ENCODE assay signal across 36 mouse cellular contexts in the genomic region with DNA sequence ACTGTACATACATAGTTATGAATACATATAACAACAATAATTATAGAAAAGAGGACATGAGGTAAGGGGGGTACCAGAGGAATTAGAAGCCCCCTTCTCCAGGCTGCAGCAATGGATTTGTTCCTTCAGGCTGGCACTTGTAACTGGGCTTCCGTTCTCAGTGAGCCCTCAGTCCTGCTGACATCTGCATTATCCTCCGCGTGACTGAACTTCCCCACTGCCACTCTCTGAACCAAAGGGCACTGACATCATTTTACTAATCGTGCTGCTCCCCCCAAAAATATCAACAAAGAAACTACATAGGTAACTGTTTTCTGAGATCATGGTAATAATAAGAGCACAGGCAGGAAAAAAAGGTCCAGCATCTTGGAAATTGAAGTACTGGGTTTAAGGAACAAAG. TPM values are rescaled to one million over a fixed set of nuclear protein-coding genes. Genes with fewer than 3 reads are reported as not detected.
DNase-seq lines count a peak whose midpoint lies in the region; ATAC-seq lines count a peak whose summit lies in the region.
"Had no signal": no experiment of that assay in that cellular context is flagged by ENCODE, and none has a peak within 500 bp of the region (broad histone marks: within the 10 kb centered on the region; RNA-seq: fewer than 3 reads in every experiment).

No protein-coding gene starts in this region.

- H3K9me3 ChIP-seq in midbrain, embryonic 11.5 days (ENCODE audit: control insufficient read depth, low read length) = no peaks in the 10 kb centered on the region
- H3K9me3 ChIP-seq in midbrain, embryonic 15.5 days = no peaks in the 10 kb centered on the region
- H3K9me3 ChIP-seq: embryonic facial prominence, embryonic 10.5 days; embryonic facial prominence, embryonic 13.5 days; forebrain, embryonic 13.5 days; G1E; heart, embryonic 12.5 days; heart, embryonic 15.5 days; hindbrain, embryonic 15.5 days had no signal

- peaks cover 5% of the 10 kb centered on the region for H3K4me1 ChIP-seq in midbrain, embryonic 11.5 days (ENCODE audit: control insufficient read depth, insufficient read depth, low read length)
- H3K4me1 ChIP-seq in midbrain, embryonic 15.5 days = peaks cover 13% of the 10 kb centered on the region

- no peak overlapping the region for H3K9ac ChIP-seq in midbrain, embryonic 11.5 days (ENCODE audit: low read length)
- H3K9ac ChIP-seq in midbrain, embryonic 15.5 days = no peak overlapping the region
- H3K9ac ChIP-seq: embryonic facial prominence, embryonic 13.5 days; forebrain, embryonic 13.5 days; forebrain, postnatal 0 days; heart, embryonic 12.5 days; heart, embryonic 15.5 days; hindbrain, embryonic 15.5 days had no signal

- H3K36me3 ChIP-seq in midbrain, embryonic 11.5 days (ENCODE audit: control insufficient read depth, insufficient read depth, low read length) = no peaks in the 10 kb centered on the region
- no peaks in the 10 kb centered on the region for H3K36me3 ChIP-seq in midbrain, embryonic 15.5 days (replicated peaks)
- H3K36me3 ChIP-seq: embryonic facial prominence, embryonic 10.5 days; embryonic facial prominence, embryonic 13.5 days; G1E; heart, embryonic 12.5 days; heart, embryonic 15.5 days; hindbrain, embryonic 15.5 days had no signal

- intact Hi-C loops in heart, postnatal 14 days (cut with DNase I) = loop anchor here (2.0 kb wide), 1 partner anchor 20 kb away; no protein-coding TSS in a partner anchor

- ATAC-seq in midbrain, embryonic 11.5 days (ENCODE audit: low FRiP score) = no peak
- ATAC-seq in midbrain, embryonic 15.5 days (replicated peaks) = no peak
- ATAC-seq: forebrain, embryonic 13.5 days; forebrain, postnatal 0 days; Patski had no signal

- DNase-seq in heart, adult 11 months = peak; percentile 94
- DNase-seq in heart, postnatal 14 days = no peak
- peak; percentile 23 for DNase-seq in midbrain, embryonic 11.5 days (ENCODE audit: low spot score, missing footprints)
- DNase-seq in retina, embryonic 14.5 days (ENCODE audit: low spot score) = peak; percentile 46
- no peak for DNase-seq in testis, postnatal 10 days (ENCODE audit: low spot score)
- no peak for DNase-seq in lung, adult 18-20 months
- DNase-seq: adrenal gland, postnatal 10 days; adrenal gland, postnatal 36 days; B cell, adult 2 months; cerebellum, adult 11-12 months; cerebellum, adult 8-10 months; cerebellum, postnatal 10 days; cerebellum, postnatal 36 days; embryo, embryonic 11 days; forebrain, postnatal 0 days; gastrocnemius, adult 2 months; gastrocnemius, postnatal 14 days; heart, postnatal 10 days; heart, postnatal 4 days had no signal

- no peak overlapping the region for H3K4me3 ChIP-seq in midbrain, embryonic 11.5 days (ENCODE audit: low read depth, low read length)
- no peak overlapping the region for H3K4me3 ChIP-seq in midbrain, embryonic 15.5 days
- H3K4me3 ChIP-seq: embryonic facial prominence, embryonic 10.5 days; embryonic facial prominence, embryonic 13.5 days; erythroblast, embryonic 14.5 days; forebrain, embryonic 13.5 days; gastrocnemius, adult 2 months; heart, embryonic 12.5 days; heart, embryonic 15.5 days; hindbrain, embryonic 15.5 days had no signal

- no peaks in the 10 kb centered on the region for H3K27me3 ChIP-seq in midbrain, embryonic 11.5 days (ENCODE audit: control insufficient read depth, insufficient read depth, low read length)
- no peaks in the 10 kb centered on the region for H3K27me3 ChIP-seq in midbrain, embryonic 15.5 days (replicated peaks)
- H3K27me3 ChIP-seq: embryonic facial prominence, embryonic 13.5 days; forebrain, embryonic 13.5 days; hindbrain, embryonic 15.5 days had no signal

- no peak overlapping the region for H3K27ac ChIP-seq in midbrain, embryonic 11.5 days (ENCODE audit: low read depth, low read length)
- H3K27ac ChIP-seq in midbrain, embryonic 15.5 days = no peak overlapping the region
- H3K27ac ChIP-seq: embryonic facial prominence, embryonic 10.5 days; embryonic facial prominence, embryonic 13.5 days; forebrain, embryonic 13.5 days; gastrocnemius, adult 2 months; heart, embryonic 15.5 days; hindbrain, embryonic 15.5 days had no signal

- H3K4me2 ChIP-seq in midbrain, embryonic 11.5 days = no peak overlapping the region
- no peak overlapping the region for H3K4me2 ChIP-seq in midbrain, embryonic 15.5 days
- H3K4me2 ChIP-seq: embryonic facial prominence, embryonic 13.5 days; forebrain, embryonic 13.5 days; heart, embryonic 12.5 days; heart, embryonic 15.5 days; hindbrain, embryonic 15.5 days had no signal

- WGBS in midbrain, embryonic 11.5 days = 39% methylated on average over 4 of the region's 4 CpGs
- WGBS in midbrain, embryonic 15.5 days = 34% methylated on average over 4 of the region's 4 CpGs

RNA-seq across cellular contexts. Expression of a gene that starts 16.2 kb away (rescaled TPM):
- not detected for total RNA-seq in heart, postnatal 14 days (2021)
- not detected in 2 replicates for polyA plus RNA-seq in midbrain, embryonic 11.5 days (2014; fragmentation: Nextera tagmentation; extraction: Ambion mirVana)
- polyA plus RNA-seq in midbrain, embryonic 15.5 days (2015; fragmentation: Nextera tagmentation; extraction: Ambion mirVana) = not detected in 2 replicates
- total RNA-seq: adrenal gland, adult 18-20 months; adrenal gland, postnatal 36 days; CH12.LX; forebrain, postnatal 0 days; G1E; gastrocnemius, adult 2 months; gastrocnemius, postnatal 14 days; heart, adult 18-20 months; heart, postnatal 10 days; heart, postnatal 4 days had no signal
- polyA plus RNA-seq: cortical plate, adult 2 months; embryonic facial prominence, embryonic 10.5 days; embryonic facial prominence, embryonic 13.5 days; forebrain, embryonic 13.5 days; forebrain, postnatal 0 days; frontal cortex, adult 2 months; G1E; heart, embryonic 12.5 days; heart, embryonic 15.5 days; hindbrain, embryonic 11.5 days; hindbrain, embryonic 15.5 days; Patski had no signal

RNA-seq across cellular contexts. Expression of a gene that starts 17.1 kb away (rescaled TPM):
- 1 to 10 TPM; 1.7 to 2.6 TPM for total RNA-seq in heart, postnatal 14 days (2021)
- 51.0 and 59.6 TPM in 2 replicates for polyA plus RNA-seq in midbrain, embryonic 11.5 days (2014; fragmentation: Nextera tagmentation; extraction: Ambion mirVana)
- 498 and 502 TPM in 2 replicates for polyA plus RNA-seq in midbrain, embryonic 15.5 days (2015; fragmentation: Nextera tagmentation; extraction: Ambion mirVana)
- polyA plus RNA-seq: Patski had no signal

RNA-seq across cellular contexts. Expression of a gene that starts 41.9 kb away (rescaled TPM):
- total RNA-seq in heart, postnatal 14 days (2021) = not detected
- polyA plus RNA-seq in midbrain, embryonic 11.5 days (2014; fragmentation: Nextera tagmentation; extraction: Ambion mirVana) = 0.22 and 0.34 TPM in 2 replicates
- 0.14 and 0.32 TPM in 2 replicates for polyA plus RNA-seq in midbrain, embryonic 15.5 days (2015; fragmentation: Nextera tagmentation; extraction: Ambion mirVana)
- total RNA-seq: adrenal gland, adult 18-20 months; adrenal gland, postnatal 10 days; adrenal gland, postnatal 36 days; forebrain, postnatal 0 days; gastrocnemius, adult 2 months; gastrocnemius, postnatal 14 days; gastrocnemius, postnatal 4 days; heart, postnatal 10 days; heart, postnatal 4 days had no signal
- polyA plus RNA-seq: cortical plate, adult 2 months; erythroblast, embryonic 14.5 days; frontal cortex, adult 2 months; G1E; heart, embryonic 12.5 days; Patski had no signal

RNA-seq across cellular contexts. Expression of a gene that starts 49.7 kb away (rescaled TPM):
- total RNA-seq in heart, postnatal 14 days (2021) = under 1 TPM; 0.20 to 0.24 TPM
- 0.11 TPM in 2 replicates for polyA plus RNA-seq in midbrain, embryonic 11.5 days (2014; fragmentation: Nextera tagmentation; extraction: Ambion mirVana)
- 0.52 and 0.54 TPM in 2 replicates for polyA plus RNA-seq in midbrain, embryonic 15.5 days (2015; fragmentation: Nextera tagmentation; extraction: Ambion mirVana)
- total RNA-seq: CH12.LX; gastrocnemius, adult 2 months; gastrocnemius, postnatal 14 days; gastrocnemius, postnatal 4 days had no signal
- polyA plus RNA-seq: erythroblast, embryonic 14.5 days; G1E had no signal

Comparison
In these comparisons a context has a peak if more than half of its experiments do, and no peak if none do; other contexts are left out.
1. DNase-seq: peak in heart, adult 11 months (single experiment), midbrain, embryonic 11.5 days (single experiment) and retina, embryonic 14.5 days (single experiment); none in heart, postnatal 14 days (0 of 2), testis, postnatal 10 days (single experiment) and lung, adult 18-20 months (0 of 2).